Mouse (Mus musculus): ENCODE data around the gene Dnah12. TPM values are rescaled to one million over a fixed set of nuclear protein-coding genes. Genes with fewer than 3 reads are reported as not detected.

Dnah12 gene
- polyA plus RNA-seq, 1 experiment from 2014 or later, result 0.05 TPM

DNA sequence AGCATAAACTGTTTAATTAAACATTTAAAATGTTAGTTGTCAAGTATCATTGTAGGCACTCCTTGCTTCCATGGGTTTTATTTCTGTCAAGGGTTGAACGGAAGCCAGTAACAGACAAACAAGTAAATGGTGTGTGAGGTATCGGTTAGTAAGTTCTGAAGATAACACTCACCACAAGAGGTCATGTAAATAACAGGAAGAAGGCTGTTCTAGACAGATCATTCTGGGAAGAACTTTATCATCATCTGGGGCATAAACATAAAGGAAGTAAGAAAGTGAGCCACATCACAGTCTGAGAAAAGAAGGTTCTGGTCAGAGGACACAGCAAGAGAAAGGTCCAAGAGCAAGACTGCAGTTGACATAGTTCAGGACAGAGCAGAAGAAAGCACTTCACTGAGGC is 132.9 kb downstream of the Dnah12 start:
- Histone ChIP-seq H3K4me2 (ENCODE audit: low read depth, low read length) (no peak overlapping the region), H3K4me3 (replicated peaks; ENCODE audit: low read length) (no peak overlapping the region), H3K9ac (ENCODE audit: low read length) (no peak overlapping the region), H3K9me3 (replicated peaks; ENCODE audit: control insufficient read depth, low read length) (no peaks in the 10 kb centered on the region), H3K36me3 (ENCODE audit: control insufficient read depth, insufficient read depth, low read length) (no peaks in the 10 kb centered on the region), H3K27me3 (ENCODE audit: control insufficient read depth, insufficient read depth, low read length) (no peaks in the 10 kb centered on the region), H3K27ac (ENCODE audit: low read length) (no peak overlapping the region), H3K4me1 (ENCODE audit: control insufficient read depth, insufficient read depth, low read length) (no peaks in the 10 kb centered on the region)
- no peak for ATAC-seq (ENCODE audit: insufficient read depth, low FRiP score)
- WGBS, result 58% methylated on average over 2 of the region's 2 CpGs

DNA sequence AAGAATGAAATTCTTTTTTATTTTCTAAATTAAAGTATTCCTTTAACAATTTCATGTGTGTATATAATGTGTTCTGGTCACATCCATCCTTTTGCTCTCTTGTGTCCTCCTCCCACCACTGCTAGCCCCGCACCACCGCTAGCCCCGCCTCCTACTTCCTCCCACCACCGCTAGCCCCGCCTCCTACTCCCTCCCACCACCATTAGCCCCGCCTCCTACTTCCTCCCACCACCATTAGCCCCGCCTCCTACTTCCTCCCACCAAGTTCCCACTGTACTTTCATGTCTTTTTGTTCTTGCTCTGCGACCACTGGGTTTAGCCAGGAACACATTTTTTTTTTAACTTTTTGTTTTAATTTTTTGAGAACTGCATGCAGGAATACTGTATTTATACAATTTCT is 160.0 kb downstream of the Dnah12 start:
- WGBS, result 88% methylated on average over 8 of the region's 8 CpGs
- no peaks in the 10 kb centered on the region for H3K36me3 ChIP-seq (ENCODE audit: control insufficient read depth, insufficient read depth, low read length)
- no peak overlapping the region for H3K27ac ChIP-seq (ENCODE audit: low read length)
- no peak overlapping the region for H3K4me3 ChIP-seq (replicated peaks; ENCODE audit: low read length)
- no peaks in the 10 kb centered on the region for H3K27me3 ChIP-seq (ENCODE audit: control insufficient read depth, insufficient read depth, low read length)
- no peaks in the 10 kb centered on the region for H3K4me1 ChIP-seq (ENCODE audit: control insufficient read depth, insufficient read depth, low read length)
- ATAC-seq (ENCODE audit: insufficient read depth, low FRiP score), result no peak
- no peak overlapping the region for H3K4me2 ChIP-seq (ENCODE audit: low read depth, low read length)
- no peaks in the 10 kb centered on the region for H3K9me3 ChIP-seq (replicated peaks; ENCODE audit: control insufficient read depth, low read length)
- no peak overlapping the region for H3K9ac ChIP-seq (ENCODE audit: low read length)

DNA sequence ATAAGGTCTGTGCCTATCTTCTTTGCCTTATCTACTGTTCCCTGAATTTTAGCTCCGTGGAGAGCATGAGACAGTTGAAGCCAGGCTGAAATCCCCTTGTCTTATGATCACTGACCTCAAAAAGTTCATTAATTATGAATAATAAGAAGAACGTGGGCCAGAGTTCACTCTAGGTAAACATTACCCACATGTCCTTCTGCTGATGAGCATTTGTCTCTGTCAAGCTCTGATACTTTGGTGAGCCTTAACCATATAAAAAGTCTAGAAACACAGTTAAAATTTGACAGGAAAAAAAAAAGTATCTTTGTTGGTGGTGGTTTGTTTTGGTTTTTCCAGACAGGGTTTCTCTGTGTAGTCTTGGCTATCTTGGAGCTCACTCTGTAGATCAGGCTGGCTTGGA is 161.0 kb downstream of the Dnah12 start:
- no peak for ATAC-seq (ENCODE audit: insufficient read depth, low FRiP score)
- Histone ChIP-seq H3K27ac (ENCODE audit: low read length) (no peak overlapping the region), H3K27me3 (ENCODE audit: control insufficient read depth, insufficient read depth, low read length) (no peaks in the 10 kb centered on the region), H3K36me3 (ENCODE audit: control insufficient read depth, insufficient read depth, low read length) (no peaks in the 10 kb centered on the region), H3K4me1 (ENCODE audit: control insufficient read depth, insufficient read depth, low read length) (no peaks in the 10 kb centered on the region), H3K9me3 (replicated peaks; ENCODE audit: control insufficient read depth, low read length) (no peaks in the 10 kb centered on the region), H3K4me2 (ENCODE audit: low read depth, low read length) (no peak overlapping the region), H3K4me3 (replicated peaks; ENCODE audit: low read length) (no peak overlapping the region), H3K9ac (ENCODE audit: low read length) (no peak overlapping the region)
- 48% methylated on average over 2 of the region's 2 CpGs for WGBS

DNA sequence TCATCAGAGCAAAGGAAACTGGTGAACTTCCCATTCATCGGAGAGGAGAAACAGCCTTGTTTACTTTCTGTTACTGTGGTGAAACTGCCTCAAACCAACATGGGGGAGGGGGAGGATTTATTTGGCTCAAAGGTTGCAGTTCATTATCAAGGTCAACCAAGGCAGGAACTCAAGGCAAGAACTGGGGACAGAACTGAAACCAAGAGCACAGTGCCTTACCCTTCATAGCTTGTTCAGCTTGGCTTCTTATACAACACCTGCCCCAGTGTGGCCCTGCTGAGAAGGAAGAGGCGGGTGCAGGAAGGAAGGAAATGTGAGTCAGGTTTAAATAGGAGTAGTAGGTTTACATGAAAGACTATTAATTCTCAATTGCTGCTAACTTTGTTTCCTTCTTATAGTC is 165.3 kb downstream of the Dnah12 start:
- no peak overlapping the region for H3K27ac ChIP-seq (ENCODE audit: low read length)
- H3K36me3 ChIP-seq (ENCODE audit: control insufficient read depth, insufficient read depth, low read length), result no peaks in the 10 kb centered on the region
- H3K9me3 ChIP-seq (replicated peaks; ENCODE audit: control insufficient read depth, low read length), result no peaks in the 10 kb centered on the region
- no peak for ATAC-seq (ENCODE audit: insufficient read depth, low FRiP score)
- H3K9ac ChIP-seq (ENCODE audit: low read length), result no peak overlapping the region
- H3K4me2 ChIP-seq (ENCODE audit: low read depth, low read length), result no peak overlapping the region
- H3K4me3 ChIP-seq (replicated peaks; ENCODE audit: low read length), result no peak overlapping the region
- H3K27me3 ChIP-seq (ENCODE audit: control insufficient read depth, insufficient read depth, low read length), result no peaks in the 10 kb centered on the region
- 53% methylated on average over 2 of the region's 2 CpGs for WGBS
- H3K4me1 ChIP-seq (ENCODE audit: control insufficient read depth, insufficient read depth, low read length), result no peaks in the 10 kb centered on the region

DNA sequence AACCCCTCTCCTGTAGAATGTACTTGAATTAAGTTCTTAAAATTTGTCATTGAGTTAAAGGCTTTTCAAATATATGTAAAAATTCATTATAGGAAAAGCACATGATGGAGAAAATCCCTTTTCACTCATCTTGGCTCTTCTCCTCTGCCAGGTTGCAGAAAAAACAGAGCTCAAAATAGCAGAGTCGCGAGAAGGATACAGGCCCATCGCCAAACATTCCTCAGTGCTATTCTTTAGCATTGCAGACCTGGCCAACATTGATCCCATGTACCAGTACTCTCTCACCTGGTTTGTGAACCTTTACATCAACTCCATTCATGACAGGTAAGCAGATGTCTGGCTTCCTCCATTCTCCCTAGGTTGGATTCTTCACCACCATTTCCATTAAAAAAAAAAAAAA is 165.9 kb downstream of the Dnah12 start:
- Histone ChIP-seq H3K36me3 (ENCODE audit: control insufficient read depth, insufficient read depth, low read length) (no peaks in the 10 kb centered on the region), H3K4me2 (ENCODE audit: low read depth, low read length) (no peak overlapping the region), H3K4me3 (replicated peaks; ENCODE audit: low read length) (no peak overlapping the region), H3K4me1 (ENCODE audit: control insufficient read depth, insufficient read depth, low read length) (no peaks in the 10 kb centered on the region), H3K27ac (ENCODE audit: low read length) (no peak overlapping the region), H3K9ac (ENCODE audit: low read length) (no peak overlapping the region), H3K27me3 (ENCODE audit: control insufficient read depth, insufficient read depth, low read length) (no peaks in the 10 kb centered on the region), H3K9me3 (replicated peaks; ENCODE audit: control insufficient read depth, low read length) (no peaks in the 10 kb centered on the region)
- no peak for ATAC-seq (ENCODE audit: insufficient read depth, low FRiP score)
- 80% methylated on average over 3 of the region's 3 CpGs for WGBS

DNA sequence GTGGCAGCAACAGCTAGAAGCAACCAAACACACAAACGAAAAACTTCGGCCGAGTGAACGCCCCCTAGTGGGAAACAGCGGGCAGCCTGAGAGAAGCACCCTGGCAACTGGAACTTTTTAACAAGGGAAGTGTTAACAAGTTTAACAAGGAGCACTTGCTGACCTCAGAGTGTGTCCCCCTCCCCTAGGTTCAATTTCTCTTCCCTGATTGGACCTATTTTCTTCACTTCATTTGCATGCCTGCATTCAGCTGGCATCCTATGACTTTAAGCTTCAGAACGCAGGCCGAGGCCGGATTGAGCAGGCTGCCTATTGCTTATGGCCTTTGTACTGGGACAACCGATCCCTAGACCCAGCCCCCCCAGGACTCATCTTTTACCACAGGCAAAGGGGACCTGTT is 174.3 kb downstream of the Dnah12 start:
- Histone ChIP-seq H3K27ac (ENCODE audit: low read length) (no peak overlapping the region), H3K9me3 (replicated peaks; ENCODE audit: control insufficient read depth, low read length) (no peaks in the 10 kb centered on the region), H3K36me3 (ENCODE audit: control insufficient read depth, insufficient read depth, low read length) (no peaks in the 10 kb centered on the region), H3K9ac (ENCODE audit: low read length) (no peak overlapping the region), H3K4me3 (replicated peaks; ENCODE audit: low read length) (no peak overlapping the region), H3K27me3 (ENCODE audit: control insufficient read depth, insufficient read depth, low read length) (no peaks in the 10 kb centered on the region), H3K4me1 (ENCODE audit: control insufficient read depth, insufficient read depth, low read length) (no peaks in the 10 kb centered on the region), H3K4me2 (ENCODE audit: low read depth, low read length) (no peak overlapping the region)
- 71% methylated on average over 9 of the region's 9 CpGs for WGBS
- ATAC-seq (ENCODE audit: insufficient read depth, low FRiP score), result no peak

DNA sequence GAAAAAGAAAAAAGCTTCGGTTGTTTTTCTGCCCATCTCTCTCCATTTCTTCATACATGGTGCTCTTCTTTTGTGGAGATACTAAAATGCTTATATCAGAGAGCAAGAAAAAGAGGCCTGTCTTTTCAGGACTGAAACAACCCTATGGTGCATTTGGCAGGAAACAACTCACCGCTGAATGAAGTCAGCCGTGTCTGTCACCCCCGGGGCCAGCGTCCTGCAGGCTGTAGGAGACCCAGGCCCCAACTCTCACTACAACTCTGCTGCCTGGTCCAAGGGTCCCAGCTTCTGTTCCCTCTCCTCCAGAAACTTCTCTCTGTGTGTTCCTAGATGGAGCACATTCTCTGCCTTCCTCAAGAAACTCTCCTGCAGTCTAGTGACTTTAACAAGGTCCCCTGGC is 175.2 kb downstream of the Dnah12 start:
- no peak overlapping the region for H3K4me3 ChIP-seq (replicated peaks; ENCODE audit: low read length)
- H3K9me3 ChIP-seq (replicated peaks; ENCODE audit: control insufficient read depth, low read length), result no peaks in the 10 kb centered on the region
- ATAC-seq (ENCODE audit: insufficient read depth, low FRiP score), result no peak
- no peaks in the 10 kb centered on the region for H3K36me3 ChIP-seq (ENCODE audit: control insufficient read depth, insufficient read depth, low read length)
- no peak overlapping the region for H3K27ac ChIP-seq (ENCODE audit: low read length)
- H3K4me2 ChIP-seq (ENCODE audit: low read depth, low read length), result no peak overlapping the region
- H3K27me3 ChIP-seq (ENCODE audit: control insufficient read depth, insufficient read depth, low read length), result no peaks in the 10 kb centered on the region
- 87% methylated on average over 5 of the region's 5 CpGs for WGBS
- H3K4me1 ChIP-seq (ENCODE audit: control insufficient read depth, insufficient read depth, low read length), result no peaks in the 10 kb centered on the region
- H3K9ac ChIP-seq (ENCODE audit: low read length), result no peak overlapping the region

DNA sequence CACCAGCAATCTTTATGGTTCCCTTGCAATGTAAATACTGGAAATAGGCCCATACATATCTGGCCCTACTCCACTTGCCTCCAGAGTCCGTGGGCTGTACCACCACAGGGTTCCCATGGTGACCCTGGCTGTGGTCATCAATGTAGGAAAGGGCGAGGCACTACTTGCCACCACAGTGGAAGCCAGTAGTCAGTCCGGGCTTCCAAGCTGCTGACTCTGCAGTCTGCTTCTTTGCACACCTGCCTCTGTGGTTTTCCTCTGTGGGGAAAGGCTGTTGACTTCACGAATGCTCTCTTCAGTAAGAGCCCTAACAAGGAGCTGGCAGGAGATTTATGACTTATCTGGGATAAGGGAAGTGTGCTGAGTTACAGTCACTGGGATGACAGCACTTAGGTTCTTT is 185.7 kb downstream of the Dnah12 start:
- Histone ChIP-seq H3K27me3 (ENCODE audit: control insufficient read depth, insufficient read depth, low read length) (no peaks in the 10 kb centered on the region; the same call in 1 of the 2 replicates), H3K27ac (ENCODE audit: low read length) (no peak overlapping the region), H3K9me3 (replicated peaks; ENCODE audit: control insufficient read depth, low read length) (no peaks in the 10 kb centered on the region), H3K4me1 (ENCODE audit: control insufficient read depth, insufficient read depth, low read length) (no peaks in the 10 kb centered on the region), H3K9ac (ENCODE audit: low read length) (no peak overlapping the region), H3K36me3 (ENCODE audit: control insufficient read depth, insufficient read depth, low read length) (no peaks in the 10 kb centered on the region), H3K4me2 (ENCODE audit: low read depth, low read length) (no peak overlapping the region), H3K4me3 (replicated peaks; ENCODE audit: low read length) (no peak overlapping the region)
- no peak for ATAC-seq (ENCODE audit: insufficient read depth, low FRiP score)
- 63% methylated on average over 4 of the region's 4 CpGs for WGBS

DNA sequence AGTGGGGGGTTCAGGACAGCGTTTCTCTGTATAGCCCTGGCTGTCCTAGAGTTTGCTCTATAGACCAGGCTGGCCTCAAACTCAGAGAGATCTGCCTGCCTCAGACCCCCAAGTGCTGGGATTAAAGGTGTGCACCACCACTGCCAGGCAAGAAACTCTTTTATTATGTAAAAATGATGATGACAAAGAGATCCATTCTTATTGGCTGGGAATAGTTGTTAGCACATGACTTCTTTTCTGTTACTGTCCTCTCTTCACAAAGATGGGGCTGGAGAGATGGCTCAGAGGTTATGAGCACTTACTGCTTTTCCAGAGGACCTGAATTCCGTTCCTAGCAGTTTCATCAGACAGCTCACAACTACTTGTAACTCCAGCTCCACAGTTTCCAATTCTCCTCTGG is 186.9 kb downstream of the Dnah12 start:
- H3K9me3 ChIP-seq (replicated peaks; ENCODE audit: control insufficient read depth, low read length), result no peaks in the 10 kb centered on the region

DNA sequence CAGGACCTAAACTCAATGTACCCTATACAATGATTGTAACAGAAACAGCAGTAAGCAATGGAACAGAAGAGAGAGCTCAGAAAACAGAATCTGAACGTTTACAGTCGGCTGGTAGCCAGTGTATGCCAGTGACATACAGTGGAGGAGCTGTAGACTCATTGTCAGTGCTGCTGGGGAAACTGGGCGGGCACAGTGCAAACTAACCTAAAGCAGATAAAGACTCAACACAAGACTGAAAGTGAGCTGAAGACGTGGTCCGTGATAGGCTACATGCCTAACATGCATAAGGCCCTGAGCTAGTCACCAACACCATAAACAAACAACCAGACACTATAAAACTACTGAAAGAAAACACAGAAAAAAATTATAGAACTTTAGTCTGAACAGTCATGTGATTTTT is 188.6 kb downstream of the Dnah12 start:
- 67% methylated on average over 5 of the region's 5 CpGs for WGBS
- H3K4me3 ChIP-seq (replicated peaks; ENCODE audit: low read length), result no peak overlapping the region
- H3K27ac ChIP-seq (ENCODE audit: low read length), result no peak overlapping the region
- H3K27me3 ChIP-seq (ENCODE audit: control insufficient read depth, insufficient read depth, low read length), result no peaks in the 10 kb centered on the region
- H3K4me1 ChIP-seq (ENCODE audit: control insufficient read depth, insufficient read depth, low read length), result no peaks in the 10 kb centered on the region
- H3K4me2 ChIP-seq (ENCODE audit: low read depth, low read length), result no peak overlapping the region
- no peak overlapping the region for H3K9ac ChIP-seq (ENCODE audit: low read length)
- no peaks in the 10 kb centered on the region for H3K36me3 ChIP-seq (ENCODE audit: control insufficient read depth, insufficient read depth, low read length)
- H3K9me3 ChIP-seq (replicated peaks; ENCODE audit: control insufficient read depth, low read length), result no peaks in the 10 kb centered on the region
- no peak for ATAC-seq (ENCODE audit: insufficient read depth, low FRiP score)

More for the DNA sequence above, 186.9 kb downstream of the Dnah12 start:
- ATAC-seq (ENCODE audit: insufficient read depth, low FRiP score), result no peak
- no peaks in the 10 kb centered on the region for H3K27me3 ChIP-seq (ENCODE audit: control insufficient read depth, insufficient read depth, low read length)
- H3K9ac ChIP-seq (ENCODE audit: low read length), result no peak overlapping the region
- H3K36me3 ChIP-seq (ENCODE audit: control insufficient read depth, insufficient read depth, low read length), result no peaks in the 10 kb centered on the region
- H3K4me1 ChIP-seq (ENCODE audit: control insufficient read depth, insufficient read depth, low read length), result no peaks in the 10 kb centered on the region
- 67% methylated on average over 2 of the region's 2 CpGs for WGBS
- H3K27ac ChIP-seq (ENCODE audit: low read length), result no peak overlapping the region
- H3K4me2 ChIP-seq (ENCODE audit: low read depth, low read length), result no peak overlapping the region
- H3K4me3 ChIP-seq (replicated peaks; ENCODE audit: low read length), result no peak overlapping the region
